Mouse (Mus musculus) myocyte (in vitro differentiated cells): ENCODE measurements around the gene Arid1b.

Experiments
- POLR2A ChIP-seq: IDR thresholded peaks from one replicate; pipeline ENCODE4 v1.6.1; 2011; ENCODE audit warnings: low read depth, mild to moderate bottlenecking, control low read depth, moderate library complexity; ENCODE audit not compliant: insufficient read length
- POLR2AphosphoS2 ChIP-seq: IDR thresholded peaks from one replicate; pipeline ENCODE4 v1.6.1; 2011; ENCODE audit warnings: low read depth, control low read depth; ENCODE audit not compliant: insufficient read length
- REST ChIP-seq: IDR thresholded peaks from one replicate; pipeline ENCODE4 v1.6.1; 2011; ENCODE audit warnings: mild to moderate bottlenecking, control low read depth, moderate library complexity; ENCODE audit not compliant: insufficient read depth, insufficient read length
- USF1 ChIP-seq: IDR thresholded peaks from one replicate; pipeline ENCODE4 v1.6.1; 2011; ENCODE audit warnings: low read depth, mild to moderate bottlenecking, control low read depth, moderate library complexity

DNA sequence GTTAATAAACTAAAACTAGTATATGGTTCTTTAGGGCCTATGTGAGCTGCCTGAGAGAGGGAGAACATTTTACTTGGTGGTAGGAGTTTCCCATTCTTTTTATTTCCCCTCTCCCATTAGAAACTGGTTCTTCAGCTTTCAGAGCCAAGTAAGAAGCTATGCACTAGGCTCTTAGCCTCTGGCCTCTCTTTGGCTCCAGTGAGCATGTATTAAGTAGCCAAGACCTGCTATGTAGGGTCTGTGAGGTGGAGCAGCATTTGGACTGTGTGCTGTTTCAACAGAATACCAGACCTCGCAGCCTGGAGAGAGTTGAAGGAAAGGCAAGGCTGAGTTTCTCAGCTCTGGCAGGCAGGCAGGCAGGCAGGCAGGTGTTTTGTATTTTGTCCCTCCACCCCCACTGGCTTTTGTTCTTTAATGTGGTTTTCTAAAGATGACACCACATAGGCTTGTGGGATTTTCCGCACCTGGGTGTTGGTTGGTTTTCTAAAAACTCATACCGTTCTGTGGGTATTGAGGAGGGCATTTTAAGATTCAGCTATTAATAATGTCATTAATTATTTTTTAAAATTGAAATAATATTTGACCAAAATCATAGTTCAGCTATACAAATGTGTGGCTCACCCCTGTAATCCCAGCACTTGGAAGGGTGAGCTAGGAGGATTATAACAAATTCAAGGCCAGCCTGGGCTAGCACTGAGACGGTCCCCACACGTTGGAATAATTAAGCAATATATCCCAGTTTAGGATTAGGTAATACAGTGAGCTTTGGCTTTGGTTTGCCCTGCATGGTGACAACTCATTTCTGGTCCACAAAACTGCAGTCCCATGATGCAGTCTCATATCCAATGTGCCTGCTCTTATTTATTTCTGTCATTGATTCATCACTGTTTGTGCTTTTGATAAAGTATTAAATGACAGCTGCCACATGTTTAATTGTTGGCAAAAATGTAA lies 132.0 kb downstream of the Arid1b start:
- TF ChIP-seq REST (no peak), POLR2A (no peak), POLR2AphosphoS2 (no peak), USF1 (no peak)
